Mouse (Mus musculus) erythroblast, embryonic 14.5 days (primary cell): ENCODE results near the gene Kdm5b.

Experiments used
- GATA1 ChIP-seq: IDR thresholded peaks from 2 replicates; pipeline ENCODE4 v1.6.1; 2012; ENCODE audit warnings: low read length, inconsistent platforms, mixed read lengths
- TAL1 ChIP-seq: IDR thresholded peaks from 3 replicates; pipeline ENCODE4 v1.6.1; 2012; ENCODE audit warnings: low read length, inconsistent platforms, mixed read lengths

DNA sequence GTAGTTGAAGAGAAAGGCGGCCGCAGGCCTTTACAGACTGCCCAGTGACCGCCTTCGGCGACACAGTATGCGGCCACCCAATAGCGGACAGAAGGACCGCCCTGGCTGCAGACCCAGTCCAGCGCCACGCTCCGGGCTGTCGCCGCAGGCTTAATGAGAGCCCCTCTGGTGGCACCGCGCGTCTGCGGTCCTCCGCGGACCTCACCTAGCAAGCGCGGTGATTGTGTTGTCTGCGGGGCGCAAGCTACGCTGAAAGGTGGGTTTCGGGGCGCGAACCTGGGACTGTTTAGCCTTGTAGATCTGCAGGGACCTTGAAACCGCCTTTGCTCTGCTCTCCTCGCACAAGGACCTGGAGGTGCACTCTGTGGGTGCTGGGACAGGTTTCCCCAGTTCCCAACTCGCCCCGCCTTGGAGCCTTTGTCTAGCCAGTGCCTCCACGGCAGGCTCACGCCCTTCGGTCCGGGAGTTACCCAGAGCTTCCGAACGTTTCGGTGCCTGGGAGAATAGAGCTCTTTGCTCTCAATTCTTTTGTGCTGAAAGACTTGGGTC, 46.6 kb upstream of the Kdm5b start:
- TF ChIP-seq GATA1 (no peak), TAL1 (no peak)
